Mouse (Mus musculus) kidney, postnatal 0 days (tissue): ENCODE measurements around the gene AC109138.7. TPM values are rescaled to one million over a fixed set of nuclear protein-coding genes. Genes with fewer than 3 reads are reported as not detected.

Experiments used
- ATAC-seq: fragments of 200-750 bp; cut with Nextera tagmentation; replicated peaks from 2 replicates; pipeline ENCODE4 v1.8.0; 2017; ENCODE audit warnings: low read depth, moderate number of reproducible peaks, moderate TSS enrichment, moderate library complexity; ENCODE audit not compliant: low FRiP score
- DNase-seq: peaks from one replicate; pipeline ENCODE4 v3.0.0-alpha.2; 2016; ENCODE audit warnings: low spot score
- H3K27ac ChIP-seq: fragments of 300-500 bp; sonication (generic); 2 replicates; pipeline ENCODE4 v1.5.1; 2014; ENCODE audit warnings: mild to moderate bottlenecking
- H3K27me3 ChIP-seq: fragments of 300-500 bp; sonication (generic); 2 replicates; pipeline ENCODE4 v1.6.1; 2014; ENCODE audit warnings: low read length, mixed read lengths; ENCODE audit not compliant: insufficient read depth
- H3K36me3 ChIP-seq: fragments of 300-500 bp; sonication (generic); 2 replicates; pipeline ENCODE4 v1.6.1; 2014; ENCODE audit warnings: low read length, mixed read lengths; ENCODE audit not compliant: insufficient read depth
- H3K4me1 ChIP-seq: fragments of 300-500 bp; sonication (generic); replicated peaks from 2 replicates; pipeline ENCODE4 v1.6.1; 2014; ENCODE audit warnings: antibody characterized with exemption, low read length, mixed read lengths; ENCODE audit not compliant: insufficient read depth
- H3K4me2 ChIP-seq: fragments of 300-500 bp; sonication (generic); 2 replicates; pipeline ENCODE4 v1.6.1; 2014; ENCODE audit warnings: mild to moderate bottlenecking, low read length, moderate library complexity, mixed read lengths
- H3K4me3 ChIP-seq: fragments of 300-500 bp; sonication (generic); replicated peaks from 2 replicates; pipeline ENCODE4 v1.5.1; 2014; ENCODE audit warnings: low read depth, low read length
- H3K9ac ChIP-seq: fragments of 300-500 bp; sonication (generic); 2 replicates; pipeline ENCODE4 v1.6.1; 2014; ENCODE audit warnings: low read depth, low read length
- H3K9me3 ChIP-seq: fragments of 300-500 bp; sonication (generic); replicated peaks from 2 replicates; pipeline ENCODE4 v1.6.1; 2016; ENCODE audit warnings: low read length, inconsistent platforms, mixed read lengths
- CTCF ChIP-seq: IDR thresholded peaks from 2 replicates; pipeline ENCODE4 v1.5.1; 2016; ENCODE audit warnings: antibody characterized with exemption, low read depth, mild to moderate bottlenecking, moderate library complexity
- WGBS: fragments of 180-500 bp; shearing (Covaris S2); extraction: QIAGEN DNeasy Blood & Tissue Kit; methylation state at CpG from one replicate; pipeline ENCODE4 v1.1.7; 2014; 5-methylcytosine and 5-hydroxymethylcytosine counted together
- polyA plus RNA-seq: library from polyadenylated mRNA; unstranded; fragments of >200 nt; fragmentation: Nextera tagmentation; extraction: Ambion mirVana; gene quantifications from 2 replicates; pipeline ENCODE4 v1.2.1, GENCODE M21; 2015

AC109138.7 gene
- polyA plus RNA-seq, 1 experiment from 2014 or later = not detected

DNA sequence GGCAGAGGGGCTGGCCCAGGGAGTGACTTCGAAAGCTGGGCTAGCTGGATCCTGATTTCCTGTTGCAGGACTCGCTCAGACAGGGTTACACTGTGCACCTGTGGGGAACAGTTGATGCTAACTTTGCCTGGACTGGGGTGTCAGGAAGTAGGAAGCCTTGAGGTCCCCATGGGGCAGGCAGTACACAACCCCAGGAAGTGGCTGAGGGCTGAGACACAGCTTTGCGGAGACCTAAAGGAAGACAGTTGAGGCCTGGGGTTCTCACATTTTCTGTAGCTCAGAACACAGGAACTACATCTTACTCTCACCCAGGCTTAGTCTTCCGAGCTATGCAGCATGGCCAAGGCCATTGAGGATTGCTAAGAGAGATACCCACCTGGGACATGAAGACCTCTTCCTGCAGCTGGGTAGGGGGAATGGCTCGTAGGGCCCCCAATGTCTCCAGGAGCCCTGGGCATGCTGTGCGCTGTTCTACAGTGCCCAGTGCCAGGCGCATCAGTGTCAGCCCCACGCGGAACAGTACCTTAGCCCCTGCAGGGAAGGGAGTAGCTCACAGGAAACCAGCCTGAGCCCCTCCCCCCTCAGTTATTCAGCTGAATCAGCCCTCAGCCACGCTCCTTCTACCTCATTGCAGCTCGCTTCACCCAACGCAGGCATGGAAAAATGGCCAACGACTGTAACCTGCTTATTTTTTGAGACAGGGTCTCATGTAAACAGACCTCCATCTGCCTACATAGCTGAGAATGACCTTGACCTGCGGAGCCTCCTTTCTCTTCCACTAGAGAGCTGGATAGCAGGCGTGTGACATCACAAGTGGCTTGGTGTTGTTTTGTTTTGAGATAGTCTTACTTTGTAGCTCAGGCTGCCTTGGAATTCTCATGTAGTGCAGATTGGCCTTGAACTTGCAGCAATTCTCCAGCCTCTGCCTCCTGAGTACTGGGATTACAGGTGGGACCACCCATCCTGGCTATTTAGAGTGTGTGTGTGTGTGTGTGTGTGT lies 28.9 kb upstream of the AC109138.7 start:
- H3K9ac ChIP-seq = peak overlapping the region; percentile 14; the same call in 1 of the 2 replicates

DNA sequence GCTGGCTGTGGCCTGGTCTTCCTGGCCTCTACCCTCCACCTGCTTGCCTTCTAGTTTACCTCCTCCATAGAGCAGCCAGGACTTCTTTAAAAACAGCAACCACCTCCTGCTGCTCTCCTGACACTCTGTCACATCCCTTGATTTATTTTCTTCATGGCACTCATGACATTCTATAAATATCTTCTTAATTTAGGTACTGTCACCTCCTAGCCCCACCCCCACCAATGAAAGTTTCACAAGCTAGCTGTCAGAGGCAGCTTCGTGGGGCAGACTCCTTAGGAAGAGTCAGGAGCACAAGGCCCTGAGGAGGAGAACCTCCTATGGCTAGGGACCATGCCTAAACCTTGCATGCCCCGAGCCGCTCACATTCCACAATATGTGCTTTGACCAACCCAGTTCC lies 26.9 kb upstream of the AC109138.7 start:
- H3K4me1 ChIP-seq = peaks cover 22% of the 10 kb centered on the region
- no peaks in the 10 kb centered on the region for H3K9me3 ChIP-seq
- 63% methylated on average over 3 of the region's 3 CpGs for WGBS
- no peak overlapping the region for H3K27ac ChIP-seq
- no peaks in the 10 kb centered on the region for H3K27me3 ChIP-seq
- H3K4me3 ChIP-seq = no peak overlapping the region
- TF ChIP-seq CTCF = no peak
- no peak overlapping the region for H3K4me2 ChIP-seq
- no peak for ATAC-seq
- DNase-seq = no peak
- no peak overlapping the region for H3K9ac ChIP-seq
- H3K36me3 ChIP-seq = no peaks in the 10 kb centered on the region

More for the DNA sequence above, 28.9 kb upstream of the AC109138.7 start:
- no peaks in the 10 kb centered on the region for H3K9me3 ChIP-seq
- no peaks in the 10 kb centered on the region for H3K27me3 ChIP-seq
- ATAC-seq = no peak; the same call in 1 of the 2 replicates
- peak overlapping the region; percentile 63; the same call in 1 of the 2 replicates for H3K27ac ChIP-seq
- H3K4me1 ChIP-seq = peaks cover 9% of the 10 kb centered on the region
- no peak overlapping the region for H3K4me2 ChIP-seq
- WGBS = 41% methylated on average over 15 of the region's 15 CpGs
- no peaks in the 10 kb centered on the region for H3K36me3 ChIP-seq
- DNase-seq = no peak
- no peak for TF ChIP-seq CTCF
- H3K4me3 ChIP-seq = no peak overlapping the region

DNA sequence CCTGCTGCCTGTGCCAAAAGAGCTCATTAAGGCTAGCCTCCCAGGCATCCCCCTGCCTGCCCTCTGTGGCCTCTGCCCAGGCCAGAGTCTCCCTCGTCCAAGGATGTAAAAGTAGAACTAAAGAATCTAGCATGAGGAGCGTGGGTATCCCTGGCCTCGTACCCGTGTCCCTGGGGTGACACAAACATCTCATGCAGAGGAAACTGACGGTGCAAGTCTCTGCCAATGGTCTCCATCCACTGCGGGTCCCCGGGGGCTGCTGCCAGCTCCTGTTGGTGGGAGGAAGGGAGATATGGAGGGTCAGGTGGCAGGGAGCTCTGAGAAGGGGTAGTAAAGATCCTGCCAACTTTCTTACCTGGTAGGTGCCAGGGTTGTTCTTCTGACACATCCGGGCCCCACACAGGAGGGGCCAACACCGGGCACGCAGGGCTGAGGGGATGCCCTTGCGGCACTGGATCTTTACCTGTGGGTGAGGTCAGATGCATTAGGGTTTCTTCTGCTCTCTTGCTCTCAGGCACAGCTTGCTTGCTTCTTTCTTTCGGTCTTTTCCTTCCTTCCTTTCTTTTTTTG lies 25.0 kb upstream of the AC109138.7 start:
- Histone ChIP-seq H3K27me3 (no peaks in the 10 kb centered on the region), H3K9me3 (no peaks in the 10 kb centered on the region), H3K27ac (no peak overlapping the region), H3K36me3 (peaks cover 4% of the 10 kb centered on the region), H3K4me1 (peaks cover 28% of the 10 kb centered on the region), H3K9ac (no peak overlapping the region), H3K4me2 (no peak overlapping the region), H3K4me3 (no peak overlapping the region)
- TF ChIP-seq CTCF = no peak
- ATAC-seq = no peak
- WGBS = 90% methylated on average over 12 of the region's 12 CpGs
- no peak for DNase-seq

DNA sequence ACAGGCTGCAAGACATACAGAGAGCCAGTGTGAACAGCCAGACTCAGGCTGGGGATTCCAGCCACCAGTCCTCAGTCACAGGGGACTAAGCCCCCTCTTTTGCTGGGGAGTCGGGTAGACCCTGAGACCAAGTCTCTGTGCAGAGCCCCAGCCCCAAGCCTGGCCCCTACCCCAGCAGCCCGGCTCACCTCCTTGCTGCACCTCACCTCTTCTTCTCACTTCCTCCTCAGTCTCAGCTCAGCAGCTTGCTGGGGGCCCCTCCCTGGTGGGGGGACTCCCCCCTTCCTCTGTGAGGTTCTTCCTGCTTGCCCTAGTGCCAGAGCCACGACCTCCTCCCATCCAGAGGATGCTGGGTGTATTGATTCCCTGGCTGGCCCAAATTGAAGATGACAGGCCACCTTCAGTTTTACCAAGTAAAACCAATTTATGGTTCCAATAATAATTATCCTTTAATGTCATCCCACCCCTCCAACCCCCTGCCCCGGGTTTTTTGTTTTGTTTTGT lies 23.3 kb upstream of the AC109138.7 start, which contains the start of gene Tbc1d10c:
Gene Tbc1d10c, minus strand, starts transcription at position 454 of the 504 bp plus-strand sequence.
- 25% methylated on average over 4 of the region's 4 CpGs for WGBS
- peaks cover 18% of the 10 kb centered on the region for H3K4me1 ChIP-seq
- H3K27ac ChIP-seq = peak within 1 kb of the TSS; percentile 98
- DNase-seq = no peak
- ATAC-seq = no peak
- no peak for TF ChIP-seq CTCF
- H3K9me3 ChIP-seq = no peaks in the 10 kb centered on the region
- H3K27me3 ChIP-seq = no peaks in the 10 kb centered on the region
- H3K4me2 ChIP-seq = peak within 1 kb of the TSS; percentile 83
- peak within 1 kb of the TSS; percentile 94 for H3K4me3 ChIP-seq
- H3K9ac ChIP-seq = peak within 1 kb of the TSS; percentile 99
- peaks cover 20% of the 10 kb centered on the region for H3K36me3 ChIP-seq

DNA sequence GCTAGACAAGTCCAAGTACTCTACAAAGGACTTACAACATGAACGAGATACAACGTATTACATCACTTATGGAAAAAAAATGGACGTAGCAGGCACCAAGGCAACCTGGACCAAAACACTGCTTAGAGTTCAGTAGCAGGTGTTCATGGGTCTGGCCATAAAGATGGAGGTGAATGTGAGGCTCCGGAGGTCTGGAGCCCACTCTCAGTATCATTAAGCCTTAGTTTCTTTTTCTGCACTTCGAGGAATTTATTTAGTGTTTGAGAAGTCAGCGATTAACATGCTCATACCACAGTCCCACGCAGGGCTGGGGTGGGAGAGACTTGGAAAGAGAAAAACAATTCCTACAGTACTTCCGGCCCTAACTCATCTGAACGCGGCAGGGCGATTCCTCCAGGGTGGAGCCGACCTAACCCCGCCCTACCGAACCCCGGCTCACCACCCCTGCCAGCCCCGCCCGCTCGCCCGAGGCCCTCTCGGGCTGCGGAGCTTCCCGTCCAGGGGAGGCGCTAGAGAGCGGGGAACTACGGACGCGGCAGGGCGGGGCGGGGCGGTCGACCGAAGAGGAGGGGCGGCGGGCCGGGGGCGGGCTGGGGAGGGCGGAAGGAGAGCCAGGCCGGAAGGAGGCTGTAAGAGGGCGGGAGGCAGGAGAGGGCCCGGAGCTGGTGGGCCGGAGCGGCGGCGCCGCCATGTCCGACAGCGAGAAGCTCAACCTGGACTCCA lies 22.5 kb upstream of the AC109138.7 start, which contains the start of gene Ppp1ca:
Gene Ppp1ca, plus strand, starts transcription at position 538 of the 723 bp plus-strand sequence.
- ATAC-seq (peak; percentile 92), DNase-seq (peak; percentile 98)
- 3% methylated on average over 46 of the region's 47 CpGs for WGBS
- H3K4me3 ChIP-seq = peak within 1 kb of the TSS; percentile 94
- peak within 1 kb of the TSS; percentile 98 for H3K27ac ChIP-seq
- peaks cover 24% of the 10 kb centered on the region for H3K36me3 ChIP-seq
- peak within 1 kb of the TSS; percentile 83 for H3K4me2 ChIP-seq
- peak; percentile 82 for TF ChIP-seq CTCF
- H3K9ac ChIP-seq = peak within 1 kb of the TSS; percentile 99
- H3K4me1 ChIP-seq = peaks cover 21% of the 10 kb centered on the region
- no peaks in the 10 kb centered on the region for H3K9me3 ChIP-seq
- H3K27me3 ChIP-seq = no peaks in the 10 kb centered on the region
